Mouse (Mus musculus): ENCODE measurements around the gene Cd19. TPM values are rescaled to one million over a fixed set of nuclear protein-coding genes. Genes with fewer than 3 reads are reported as not detected.
A peak's percentile ranks its signal among the peaks of the same experiment; 100 is the strongest.
"Not testable (repeated sequence)": the region's sequence is repeated elsewhere in the genome, so short reads cannot be mapped to it uniquely, and the experiment has no call there.

The Cd19 gene
- polyA plus RNA-seq, 1 experiment: 0.23 TPM

GRCm38 (mm10) chr7:126396298-126397119 is 18.2 kb downstream of the Cd19 start, which contains the start of gene Nfatc2ip:
Nfatc2ip (minus strand) TSS chr7:126396737.
- TF ChIP-seq POLR2A (IDR thresholded peaks at IDR 0.05; ENCODE audit: borderline replicate concordance, insufficient read depth, low read length) (peak; percentile 86), CTCF (IDR thresholded peaks at IDR 0.05; ENCODE audit: borderline replicate concordance, insufficient read depth, low read depth, low read length) (no peak)
- Histone ChIP-seq H3K27ac (ENCODE audit: insufficient read depth, low read length) (no peak within 1 kb of the TSS), H3K4me3 (replicated peaks; ENCODE audit: insufficient read depth, low read depth, low read length) (peak within 1 kb of the TSS; percentile 62), H3K27me3 (ENCODE audit: control insufficient read depth, insufficient read depth, low read length) (no peaks in the 10 kb centered on the region), H3K4me1 (ENCODE audit: control insufficient read depth, insufficient read depth, low read length) (no peaks in the 10 kb centered on the region)
- peak; percentile 98 to 99 for DNase-seq
- WGBS: under 1% methylated on average over 59 of the region's 59 CpGs

GRCm38 (mm10) chr7:126392086-126392884 is 22.4 kb downstream of the Cd19 start:
- H3K27ac ChIP-seq (ENCODE audit: insufficient read depth, low read length); DNase-seq; H3K27me3 ChIP-seq (ENCODE audit: control insufficient read depth, insufficient read depth, low read length); H3K4me1 ChIP-seq (ENCODE audit: control insufficient read depth, insufficient read depth, low read length); H3K4me3 ChIP-seq (replicated peaks; ENCODE audit: insufficient read depth, low read depth, low read length): not testable (repeated sequence)
- WGBS: 90% methylated on average over 7 of the region's 7 CpGs

GRCm38 (mm10) chr7:126388185-126388584 is 26.5 kb downstream of the Cd19 start:
- Histone ChIP-seq H3K4me1 (ENCODE audit: control insufficient read depth, insufficient read depth, low read length) (no peaks in the 10 kb centered on the region), H3K4me3 (replicated peaks; ENCODE audit: insufficient read depth, low read depth, low read length) (no peak overlapping the region), H3K27me3 (ENCODE audit: control insufficient read depth, insufficient read depth, low read length) (no peaks in the 10 kb centered on the region), H3K27ac (ENCODE audit: insufficient read depth, low read length) (no peak overlapping the region)
- 100% methylated on average over 1 of the region's 1 CpGs for WGBS
- TF ChIP-seq CTCF (IDR thresholded peaks at IDR 0.05; ENCODE audit: borderline replicate concordance, insufficient read depth, low read depth, low read length) (no peak), POLR2A (IDR thresholded peaks at IDR 0.05; ENCODE audit: borderline replicate concordance, insufficient read depth, low read length) (no peak)
- no peak for DNase-seq

GRCm38 (mm10) chr7:126383565-126383964 is 31.1 kb downstream of the Cd19 start:
- 86% methylated on average over 5 of the region's 5 CpGs for WGBS
- TF ChIP-seq CTCF (IDR thresholded peaks at IDR 0.05; ENCODE audit: borderline replicate concordance, insufficient read depth, low read depth, low read length) (no peak), POLR2A (IDR thresholded peaks at IDR 0.05; ENCODE audit: borderline replicate concordance, insufficient read depth, low read length) (no peak)

GRCm38 (mm10) chr7:126377278-126378158 is 37.2 kb downstream of the Cd19 start, which contains the start of gene Spns1:
Spns1 (minus strand) TSS chr7:126377450.
- peak; percentile 77 for TF ChIP-seq CTCF (IDR thresholded peaks at IDR 0.05; ENCODE audit: borderline replicate concordance, insufficient read depth, low read depth, low read length)
- TF ChIP-seq POLR2A (IDR thresholded peaks at IDR 0.05; ENCODE audit: borderline replicate concordance, insufficient read depth, low read length): peak; percentile 81

More at GRCm38 (mm10) chr7:126383565-126383964, 31.1 kb downstream of the Cd19 start:
- no peaks in the 10 kb centered on the region; the same call in 1 of the 2 replicates for H3K4me1 ChIP-seq (ENCODE audit: control insufficient read depth, insufficient read depth, low read length)
- no peaks in the 10 kb centered on the region for H3K27me3 ChIP-seq (ENCODE audit: control insufficient read depth, insufficient read depth, low read length)
- DNase-seq: no peak
- no peak overlapping the region for H3K4me3 ChIP-seq (replicated peaks; ENCODE audit: insufficient read depth, low read depth, low read length)
- H3K27ac ChIP-seq (ENCODE audit: insufficient read depth, low read length): no peak overlapping the region

GRCm38 (mm10) chr7:126376903-126377277 is 37.8 kb downstream of the Cd19 start:
- no peak for DNase-seq
- peaks cover 4% of the 10 kb centered on the region; the same call in 1 of the 2 replicates for H3K4me1 ChIP-seq (ENCODE audit: control insufficient read depth, insufficient read depth, low read length)
- no peaks in the 10 kb centered on the region for H3K27me3 ChIP-seq (ENCODE audit: control insufficient read depth, insufficient read depth, low read length)
- WGBS: 1% methylated on average over 27 of the region's 27 CpGs
- TF ChIP-seq POLR2A (IDR thresholded peaks at IDR 0.05; ENCODE audit: borderline replicate concordance, insufficient read depth, low read length): no peak
- TF ChIP-seq CTCF (IDR thresholded peaks at IDR 0.05; ENCODE audit: borderline replicate concordance, insufficient read depth, low read depth, low read length): no peak
- H3K4me3 ChIP-seq (replicated peaks; ENCODE audit: insufficient read depth, low read depth, low read length): peak overlapping the region; percentile 98
- H3K27ac ChIP-seq (ENCODE audit: insufficient read depth, low read length): peak overlapping the region; percentile 37; the same call in 1 of the 2 replicates

More at GRCm38 (mm10) chr7:126377278-126378158, 37.2 kb downstream of the Cd19 start, which contains the start of gene Spns1:
- peaks cover 4% of the 10 kb centered on the region; the same call in 1 of the 2 replicates for H3K4me1 ChIP-seq (ENCODE audit: control insufficient read depth, insufficient read depth, low read length)
- peak within 1 kb of the TSS; percentile 78 for H3K27ac ChIP-seq (ENCODE audit: insufficient read depth, low read length)
- no peaks in the 10 kb centered on the region for H3K27me3 ChIP-seq (ENCODE audit: control insufficient read depth, insufficient read depth, low read length)
- 1% methylated on average over 33 of the region's 33 CpGs for WGBS
- H3K4me3 ChIP-seq (replicated peaks; ENCODE audit: insufficient read depth, low read depth, low read length): peak within 1 kb of the TSS; percentile 98
- DNase-seq: peak; percentile 97 to 98

GRCm38 (mm10) chr7:126375012-126375411 is 39.7 kb downstream of the Cd19 start:
- Histone ChIP-seq H3K4me1 (ENCODE audit: control insufficient read depth, insufficient read depth, low read length) (peaks cover 4% of the 10 kb centered on the region; the same call in 1 of the 2 replicates), H3K27ac (ENCODE audit: insufficient read depth, low read length) (no peak overlapping the region), H3K4me3 (replicated peaks; ENCODE audit: insufficient read depth, low read depth, low read length) (no peak overlapping the region), H3K27me3 (ENCODE audit: control insufficient read depth, insufficient read depth, low read length) (no peaks in the 10 kb centered on the region)
- DNase-seq: no peak
- TF ChIP-seq CTCF (IDR thresholded peaks at IDR 0.05; ENCODE audit: borderline replicate concordance, insufficient read depth, low read depth, low read length) (no peak; the same call in 1 of the 2 replicates), POLR2A (IDR thresholded peaks at IDR 0.05; ENCODE audit: borderline replicate concordance, insufficient read depth, low read length) (no peak)
- WGBS: 77% methylated on average over 5 of the region's 5 CpGs

All from cerebellum, adult 2 months (tissue).